Mouse (Mus musculus): ENCODE measurements around the gene Wasl. TPM values are rescaled to one million over a fixed set of nuclear protein-coding genes. Genes with fewer than 3 reads are reported as not detected.
A peak's percentile ranks its signal among the peaks of the same experiment; 100 is the strongest.

Wasl gene
- 43.8 and 49.7 TPM in 2 replicates for polyA plus RNA-seq (2014; fragmentation: Nextera tagmentation; extraction: Ambion mirVana)

GRCm38 (mm10) chr6:24664867-24665458, at the start of gene Wasl:
Gene Wasl, minus strand, starts transcription at chr6:24665009.
- Histone ChIP-seq H3K4me3 (ENCODE audit: control insufficient read depth in 1 of 2, insufficient read depth in 1 of 2, low read depth in 1 of 2, low read length in 2 of 2) (peak within 1 kb of the TSS; percentile 86 to 98), H3K9ac (ENCODE audit: low read length) (peak within 1 kb of the TSS; percentile 99), H3K36me3 (ENCODE audit: control insufficient read depth, insufficient read depth, low read length) (0 out of 2 replicates have a peak, but pooled peaks cover 4% of the 10 kb centered on the region), H3K4me1 (ENCODE audit: control insufficient read depth in 2 of 2, insufficient read depth in 2 of 2, low read length in 2 of 2) (peaks cover 0 to 15% of the 10 kb centered on the region in 2 experiments), H3K9me3 (ENCODE audit: control insufficient read depth, low read length) (no peaks in the 10 kb centered on the region), H3K27me3 (ENCODE audit: control insufficient read depth, insufficient read depth, low read length) (no peaks in the 10 kb centered on the region), H3K4me2 (ENCODE audit: low read length) (peak within 1 kb of the TSS; percentile 94), H3K27ac (replicated peaks in 1 of 2; ENCODE audit: control insufficient read depth in 1 of 2, insufficient read depth in 1 of 2, low read depth in 2 of 2, low read length in 2 of 2) (peak within 1 kb of the TSS; percentile 91 to 99)
- under 1% methylated on average over 50 of the region's 63 CpGs for WGBS
- peak; percentile 98 for ATAC-seq (ENCODE audit: insufficient number of reproducible peaks, insufficient read depth, low FRiP score, low read depth)

GRCm38 (mm10) chr6:24707499-24707898, 42.7 kb upstream of the Wasl start:
- peaks cover 0 to 2% of the 10 kb centered on the region in 2 experiments; a peak in 2 of 4 replicates for H3K4me1 ChIP-seq (ENCODE audit: control insufficient read depth in 2 of 2, insufficient read depth in 2 of 2, low read length in 2 of 2)
- H3K4me3 ChIP-seq (ENCODE audit: control insufficient read depth in 1 of 2, insufficient read depth in 1 of 2, low read depth in 1 of 2, low read length in 2 of 2), result no peak overlapping the region
- WGBS, result 81% methylated on average over 2 of the region's 2 CpGs
- H3K27me3 ChIP-seq (ENCODE audit: control insufficient read depth, insufficient read depth, low read length), result no peaks in the 10 kb centered on the region
- H3K36me3 ChIP-seq (ENCODE audit: control insufficient read depth, insufficient read depth, low read length), result no peaks in the 10 kb centered on the region
- no peak overlapping the region for H3K9ac ChIP-seq (ENCODE audit: low read length)
- H3K27ac ChIP-seq (replicated peaks in 1 of 2; ENCODE audit: control insufficient read depth in 1 of 2, insufficient read depth in 1 of 2, low read depth in 2 of 2, low read length in 2 of 2), result no peak overlapping the region
- no peak for ATAC-seq (ENCODE audit: insufficient number of reproducible peaks, insufficient read depth, low FRiP score, low read depth)
- H3K9me3 ChIP-seq (ENCODE audit: control insufficient read depth, low read length), result no peaks in the 10 kb centered on the region
- no peak overlapping the region for H3K4me2 ChIP-seq (ENCODE audit: low read length)

GRCm38 (mm10) chr6:24707090-24707489, 42.3 kb upstream of the Wasl start:
- H3K4me1 ChIP-seq (ENCODE audit: control insufficient read depth in 2 of 2, insufficient read depth in 2 of 2, low read length in 2 of 2), result peaks cover 0 to 2% of the 10 kb centered on the region in 2 experiments; a peak in 2 of 4 replicates
- ATAC-seq (ENCODE audit: insufficient number of reproducible peaks, insufficient read depth, low FRiP score, low read depth), result no peak
- H3K4me3 ChIP-seq (ENCODE audit: control insufficient read depth in 1 of 2, insufficient read depth in 1 of 2, low read depth in 1 of 2, low read length in 2 of 2), result no peak overlapping the region
- WGBS, result 63% methylated on average over 5 of the region's 5 CpGs
- no peak overlapping the region for H3K27ac ChIP-seq (replicated peaks in 1 of 2; ENCODE audit: control insufficient read depth in 1 of 2, insufficient read depth in 1 of 2, low read depth in 2 of 2, low read length in 2 of 2)
- no peak overlapping the region for H3K4me2 ChIP-seq (ENCODE audit: low read length)
- no peaks in the 10 kb centered on the region for H3K36me3 ChIP-seq (ENCODE audit: control insufficient read depth, insufficient read depth, low read length)
- H3K27me3 ChIP-seq (ENCODE audit: control insufficient read depth, insufficient read depth, low read length), result no peaks in the 10 kb centered on the region
- H3K9ac ChIP-seq (ENCODE audit: low read length), result no peak overlapping the region
- no peaks in the 10 kb centered on the region for H3K9me3 ChIP-seq (ENCODE audit: control insufficient read depth, low read length)

GRCm38 (mm10) chr6:24697216-24697615, 32.4 kb upstream of the Wasl start:
- Histone ChIP-seq H3K27ac (replicated peaks in 1 of 2; ENCODE audit: control insufficient read depth in 1 of 2, insufficient read depth in 1 of 2, low read depth in 2 of 2, low read length in 2 of 2) (no peak overlapping the region), H3K9ac (ENCODE audit: low read length) (no peak overlapping the region), H3K4me2 (ENCODE audit: low read length) (no peak overlapping the region), H3K9me3 (ENCODE audit: control insufficient read depth, low read length) (no peaks in the 10 kb centered on the region), H3K36me3 (ENCODE audit: control insufficient read depth, insufficient read depth, low read length) (no peaks in the 10 kb centered on the region), H3K4me3 (ENCODE audit: control insufficient read depth in 1 of 2, insufficient read depth in 1 of 2, low read depth in 1 of 2, low read length in 2 of 2) (no peak overlapping the region), H3K4me1 (ENCODE audit: control insufficient read depth in 2 of 2, insufficient read depth in 2 of 2, low read length in 2 of 2) (no peaks in the 10 kb centered on the region), H3K27me3 (ENCODE audit: control insufficient read depth, insufficient read depth, low read length) (no peaks in the 10 kb centered on the region)
- ATAC-seq (ENCODE audit: insufficient number of reproducible peaks, insufficient read depth, low FRiP score, low read depth), result no peak
- WGBS, result 74% methylated on average over 5 of the region's 5 CpGs

GRCm38 (mm10) chr6:24696117-24696516, 31.3 kb upstream of the Wasl start:
- H3K4me3 ChIP-seq (ENCODE audit: control insufficient read depth in 1 of 2, insufficient read depth in 1 of 2, low read depth in 1 of 2, low read length in 2 of 2), result no peak overlapping the region
- no peaks in the 10 kb centered on the region for H3K27me3 ChIP-seq (ENCODE audit: control insufficient read depth, insufficient read depth, low read length)
- no peak overlapping the region for H3K9ac ChIP-seq (ENCODE audit: low read length)
- WGBS, result 79% methylated on average over 4 of the region's 4 CpGs
- ATAC-seq (ENCODE audit: insufficient number of reproducible peaks, insufficient read depth, low FRiP score, low read depth), result no peak
- H3K4me2 ChIP-seq (ENCODE audit: low read length), result no peak overlapping the region
- H3K4me1 ChIP-seq (ENCODE audit: control insufficient read depth in 2 of 2, insufficient read depth in 2 of 2, low read length in 2 of 2), result no peaks in the 10 kb centered on the region
- H3K9me3 ChIP-seq (ENCODE audit: control insufficient read depth, low read length), result no peaks in the 10 kb centered on the region
- no peak overlapping the region for H3K27ac ChIP-seq (replicated peaks in 1 of 2; ENCODE audit: control insufficient read depth in 1 of 2, insufficient read depth in 1 of 2, low read depth in 2 of 2, low read length in 2 of 2)
- H3K36me3 ChIP-seq (ENCODE audit: control insufficient read depth, insufficient read depth, low read length), result no peaks in the 10 kb centered on the region

- no peaks in the 10 kb centered on the region for H3K36me3 ChIP-seq (ENCODE audit: control insufficient read depth, insufficient read depth, low read length)
- H3K9ac ChIP-seq (ENCODE audit: low read length), result no peak overlapping the region
- 75% methylated on average over 11 of the region's 11 CpGs for WGBS
Measured at GRCm38 (mm10) chr6:24694455-24695410, 29.9 kb upstream of the Wasl start.

GRCm38 (mm10) chr6:24687871-24688270, 23.1 kb upstream of the Wasl start:
- Histone ChIP-seq H3K4me3 (ENCODE audit: control insufficient read depth in 1 of 2, insufficient read depth in 1 of 2, low read depth in 1 of 2, low read length in 2 of 2) (no peak overlapping the region), H3K27ac (replicated peaks in 1 of 2; ENCODE audit: control insufficient read depth in 1 of 2, insufficient read depth in 1 of 2, low read depth in 2 of 2, low read length in 2 of 2) (no peak overlapping the region), H3K4me1 (ENCODE audit: control insufficient read depth in 2 of 2, insufficient read depth in 2 of 2, low read length in 2 of 2) (no peaks in the 10 kb centered on the region), H3K4me2 (ENCODE audit: low read length) (no peak overlapping the region), H3K36me3 (ENCODE audit: control insufficient read depth, insufficient read depth, low read length) (no peaks in the 10 kb centered on the region), H3K27me3 (ENCODE audit: control insufficient read depth, insufficient read depth, low read length) (no peaks in the 10 kb centered on the region), H3K9ac (ENCODE audit: low read length) (no peak overlapping the region), H3K9me3 (ENCODE audit: control insufficient read depth, low read length) (no peaks in the 10 kb centered on the region)
- 40% methylated on average over 1 of the region's 1 CpGs for WGBS
- no peak for ATAC-seq (ENCODE audit: insufficient number of reproducible peaks, insufficient read depth, low FRiP score, low read depth)

More at GRCm38 (mm10) chr6:24694455-24695410, 29.9 kb upstream of the Wasl start:
- Histone ChIP-seq H3K4me3 (ENCODE audit: control insufficient read depth in 1 of 2, insufficient read depth in 1 of 2, low read depth in 1 of 2, low read length in 2 of 2) (no peak overlapping the region), H3K9me3 (ENCODE audit: control insufficient read depth, low read length) (no peaks in the 10 kb centered on the region), H3K27ac (replicated peaks in 1 of 2; ENCODE audit: control insufficient read depth in 1 of 2, insufficient read depth in 1 of 2, low read depth in 2 of 2, low read length in 2 of 2) (no peak overlapping the region), H3K27me3 (ENCODE audit: control insufficient read depth, insufficient read depth, low read length) (no peaks in the 10 kb centered on the region), H3K4me2 (ENCODE audit: low read length) (no peak overlapping the region), H3K4me1 (ENCODE audit: control insufficient read depth in 2 of 2, insufficient read depth in 2 of 2, low read length in 2 of 2) (no peaks in the 10 kb centered on the region)
- ATAC-seq (ENCODE audit: insufficient number of reproducible peaks, insufficient read depth, low FRiP score, low read depth), result no peak
